Mouse (Mus musculus) forebrain, embryonic 10.5 days (tissue): ENCODE data around the gene Cadm4. TPM values are rescaled to one million over a fixed set of nuclear protein-coding genes. Genes with fewer than 3 reads are reported as not detected.
"Not testable (repeated sequence)": the region's sequence is repeated elsewhere in the genome, so short reads cannot be mapped to it uniquely, and the experiment has no call there.

Experiments
- DNase-seq: peaks from one replicate; pipeline ENCODE4 v3.0.0-alpha.2; 2017; ENCODE audit warnings: low spot score; ENCODE audit errors: extremely low spot score
- H3K27ac ChIP-seq: fragments of 300-500 bp; sonication (generic); 2 replicates; pipeline ENCODE4 v1.5.1; 2016; ENCODE audit warnings: mild to moderate bottlenecking
- H3K27me3 ChIP-seq: fragments of 300-500 bp; sonication (generic); 2 replicates; pipeline ENCODE4 v1.6.1; 2016; ENCODE audit warnings: mild to moderate bottlenecking; ENCODE audit not compliant: poor library complexity, severe bottlenecking
- H3K36me3 ChIP-seq: fragments of 300-500 bp; sonication (generic); replicated peaks from 2 replicates; pipeline ENCODE4 v1.6.1; 2016; ENCODE audit warnings: mild to moderate bottlenecking, moderate library complexity
- H3K4me1 ChIP-seq: fragments of 300-500 bp; sonication (generic); 2 replicates; pipeline ENCODE4 v1.6.1; 2016
- H3K4me3 ChIP-seq: fragments of 300-500 bp; sonication (generic); 2 replicates; pipeline ENCODE4 v1.5.1; 2016; ENCODE audit warnings: mild to moderate bottlenecking, moderate library complexity
- H3K9me3 ChIP-seq: fragments of 300-500 bp; sonication (generic); 2 replicates; pipeline ENCODE4 v1.6.1; 2016; ENCODE audit warnings: mild to moderate bottlenecking, moderate library complexity
- WGBS: fragments of 180-500 bp; shearing (Covaris S2); methylation state at CpG from one replicate; pipeline ENCODE4 v1.1.7; 2016; 5-methylcytosine and 5-hydroxymethylcytosine counted together
- polyA plus RNA-seq: library from polyadenylated mRNA; unstranded; fragments of >200 nt; fragmentation: Nextera tagmentation; extraction: Ambion mirVana; gene quantifications from 2 replicates; pipeline ENCODE4 v1.2.1, GENCODE M21; 2016

The Cadm4 gene
- polyA plus RNA-seq, 1 experiment from 2014 or later, result 10.0 TPM

DNA sequence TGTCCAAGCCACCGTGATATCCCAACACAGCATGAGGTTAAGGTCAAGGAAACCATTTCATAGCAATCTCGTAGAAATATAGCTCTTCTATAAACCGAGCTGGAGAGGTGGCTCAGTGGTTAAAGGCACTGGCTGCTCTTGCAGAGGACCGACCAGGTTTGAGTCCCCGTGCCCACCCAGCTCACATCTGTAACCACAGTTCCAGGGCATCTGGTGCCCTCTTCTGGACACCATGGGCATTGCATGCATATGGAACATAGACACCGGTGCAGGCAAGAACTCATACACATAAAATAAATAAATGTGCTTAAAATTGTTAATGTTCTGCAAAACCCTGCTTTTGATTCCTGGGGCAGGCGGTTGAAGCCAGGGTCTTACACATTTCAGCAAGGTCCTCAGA lies 8.9 kb upstream of the Cadm4 start:
- Histone ChIP-seq H3K36me3 (no peaks in the 10 kb centered on the region), H3K27me3 (peaks cover 7% of the 10 kb centered on the region; the same call in 1 of the 2 replicates), H3K9me3 (peaks cover 22% of the 10 kb centered on the region), H3K4me1 (peaks cover 4% of the 10 kb centered on the region), H3K4me3 (no peak overlapping the region), H3K27ac (no peak overlapping the region)
- DNase-seq, result no peak
- 75% methylated on average over 7 of the region's 7 CpGs for WGBS

DNA sequence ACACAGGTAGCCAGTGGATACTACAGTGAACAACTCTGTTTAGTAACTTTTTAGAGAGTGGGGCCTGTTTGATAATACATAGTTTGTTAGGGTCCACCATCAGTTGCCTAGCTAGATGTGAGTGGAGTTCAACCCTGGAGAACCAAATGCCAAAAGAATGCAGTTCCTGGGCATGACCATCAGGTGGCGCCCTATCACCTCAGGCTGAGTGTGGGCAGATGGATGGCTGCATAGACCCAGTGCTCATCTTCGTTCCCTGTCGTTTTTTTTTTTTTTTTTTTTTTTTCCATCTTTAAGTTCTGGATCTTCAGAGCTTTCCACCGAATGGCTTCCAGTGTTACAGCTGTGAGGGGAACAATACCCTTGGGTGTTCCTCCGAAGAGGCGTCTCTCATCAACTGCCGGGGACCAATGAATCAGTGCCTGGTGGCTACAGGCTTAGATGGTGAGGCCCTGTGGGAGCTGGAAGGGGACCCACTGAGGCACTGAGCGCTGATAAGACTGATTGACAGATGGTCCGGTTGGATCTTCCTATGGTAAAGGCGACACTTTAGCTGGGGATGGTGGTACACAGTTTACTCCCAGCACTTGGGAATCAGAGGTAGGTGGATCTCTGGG lies 7.8 kb upstream of the Cadm4 start:
- Histone ChIP-seq H3K27ac (no peak overlapping the region), H3K27me3 (peaks cover 16% of the 10 kb centered on the region), H3K4me1 (peaks cover 7% of the 10 kb centered on the region), H3K36me3 (no peaks in the 10 kb centered on the region), H3K9me3 (peaks cover 21% of the 10 kb centered on the region), H3K4me3 (no peak overlapping the region)
- DNase-seq, result peak; percentile 71
- 55% methylated on average over 10 of the region's 10 CpGs for WGBS

- DNase-seq, result no peak
- Histone ChIP-seq H3K9me3 (peaks cover 18% of the 10 kb centered on the region), H3K4me1 (peaks cover 12% of the 10 kb centered on the region), H3K27ac (no peak overlapping the region), H3K36me3 (no peaks in the 10 kb centered on the region), H3K27me3 (peaks cover 25% of the 10 kb centered on the region), H3K4me3 (peak overlapping the region; percentile 8; the same call in 1 of the 2 replicates)
- WGBS, result 38% methylated on average over 21 of the region's 21 CpGs
Observed at GRCm38 (mm10) chr7:24474811-24475506, 6.9 kb upstream of the Cadm4 start.

GRCm38 (mm10) chr7:24476338-24476737 lies 5.5 kb upstream of the Cadm4 start:
- Histone ChIP-seq H3K36me3 (no peaks in the 10 kb centered on the region), H3K4me1 (peaks cover 24% of the 10 kb centered on the region), H3K9me3 (peaks cover 11% of the 10 kb centered on the region), H3K27me3 (peaks cover 39% of the 10 kb centered on the region), H3K4me3 (no peak overlapping the region), H3K27ac (no peak overlapping the region)
- no peak for DNase-seq
- 86% methylated on average over 8 of the region's 8 CpGs for WGBS

DNA sequence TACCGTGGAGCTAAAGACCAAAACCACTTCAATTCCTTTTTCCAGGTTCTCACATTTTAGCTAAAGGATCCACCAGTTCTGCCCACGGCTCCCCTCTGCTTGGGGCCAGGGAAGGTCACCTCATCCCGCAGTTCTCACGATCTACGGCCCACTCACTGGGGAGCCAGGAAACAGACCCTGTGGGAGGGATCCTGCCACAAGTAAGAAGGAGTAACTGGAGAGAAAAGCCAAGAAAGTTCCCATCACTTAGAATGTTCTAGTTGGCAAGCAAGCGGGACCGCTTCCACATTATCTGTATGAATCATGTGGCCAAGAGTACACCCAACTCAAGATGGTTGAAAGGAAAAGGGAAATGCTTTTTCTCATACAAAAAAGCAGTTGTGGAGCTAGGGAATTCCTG lies 5.0 kb upstream of the Cadm4 start:
- Histone ChIP-seq H3K9me3 (peaks cover 6% of the 10 kb centered on the region; the same call in 1 of the 2 replicates), H3K27ac (no peak overlapping the region), H3K36me3 (no peaks in the 10 kb centered on the region), H3K4me3 (no peak overlapping the region), H3K4me1 (peaks cover 29% of the 10 kb centered on the region), H3K27me3 (peaks cover 44% of the 10 kb centered on the region)
- DNase-seq, result no peak
- WGBS, result 95% methylated on average over 7 of the region's 7 CpGs

DNA sequence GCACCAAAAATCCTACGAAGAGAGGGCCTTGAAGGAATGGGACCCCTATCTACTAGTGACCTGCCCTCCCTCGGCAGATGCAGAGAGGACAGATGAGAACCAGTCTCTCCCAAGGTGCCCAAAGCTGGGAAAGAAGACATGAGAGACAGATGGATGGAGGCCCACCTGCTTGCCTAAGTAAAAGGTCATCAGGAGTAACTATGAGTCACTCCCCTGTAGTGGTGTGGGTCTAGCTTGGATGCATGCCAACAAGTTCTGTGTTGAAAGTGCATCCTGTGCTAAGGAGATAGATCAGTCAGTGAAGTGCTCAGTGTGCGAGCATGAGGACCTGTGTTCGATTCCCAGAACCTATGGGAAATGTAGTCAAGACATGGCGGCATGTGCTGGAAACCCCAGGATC lies 2.9 kb upstream of the Cadm4 start:
- H3K27ac ChIP-seq, result no peak overlapping the region
- peaks cover 64% of the 10 kb centered on the region for H3K27me3 ChIP-seq
- no peaks in the 10 kb centered on the region for H3K36me3 ChIP-seq
- peaks cover 3% of the 10 kb centered on the region; the same call in 1 of the 2 replicates for H3K9me3 ChIP-seq
- 89% methylated on average over 5 of the region's 5 CpGs for WGBS
- no peak for DNase-seq
- no peak overlapping the region for H3K4me3 ChIP-seq
- peaks cover 45% of the 10 kb centered on the region for H3K4me1 ChIP-seq

- 95% methylated on average over 2 of the region's 2 CpGs for WGBS
- DNase-seq, result no peak
- peak overlapping the region; percentile 8; the same call in 1 of the 2 replicates for H3K27ac ChIP-seq
- peaks cover 3% of the 10 kb centered on the region; the same call in 1 of the 2 replicates for H3K9me3 ChIP-seq
- peaks cover 45% of the 10 kb centered on the region for H3K4me1 ChIP-seq
- H3K27me3 ChIP-seq, result peaks cover 71% of the 10 kb centered on the region
- no peaks in the 10 kb centered on the region for H3K36me3 ChIP-seq
- H3K4me3 ChIP-seq, result no peak overlapping the region
Observed at GRCm38 (mm10) chr7:24479685-24480084, 2.1 kb upstream of the Cadm4 start.

GRCm38 (mm10) chr7:24480121-24480941 lies 1.5 kb upstream of the Cadm4 start:
- Histone ChIP-seq H3K36me3 (no peaks in the 10 kb centered on the region), H3K27me3 (peaks cover 73% of the 10 kb centered on the region), H3K4me1 (peaks cover 43% of the 10 kb centered on the region), H3K9me3 (peaks cover 3% of the 10 kb centered on the region; the same call in 1 of the 2 replicates), H3K4me3 (peak overlapping the region; percentile 81; the same call in 1 of the 2 replicates), H3K27ac (no peak overlapping the region)
- WGBS, result 69% methylated on average over 18 of the region's 18 CpGs
- no peak for DNase-seq

- Histone ChIP-seq H3K4me1 (peaks cover 50% of the 10 kb centered on the region), H3K36me3 (no peaks in the 10 kb centered on the region), H3K4me3 (peak overlapping the region; percentile 81), H3K9me3 (peaks cover 3% of the 10 kb centered on the region; the same call in 1 of the 2 replicates), H3K27ac (peak overlapping the region; percentile 92), H3K27me3 (peaks cover 80% of the 10 kb centered on the region)
- WGBS, result 11% methylated on average over 14 of the region's 14 CpGs
- DNase-seq, result no peak
Observed at GRCm38 (mm10) chr7:24480986-24481473, 793 bp upstream of the Cadm4 start.

DNA sequence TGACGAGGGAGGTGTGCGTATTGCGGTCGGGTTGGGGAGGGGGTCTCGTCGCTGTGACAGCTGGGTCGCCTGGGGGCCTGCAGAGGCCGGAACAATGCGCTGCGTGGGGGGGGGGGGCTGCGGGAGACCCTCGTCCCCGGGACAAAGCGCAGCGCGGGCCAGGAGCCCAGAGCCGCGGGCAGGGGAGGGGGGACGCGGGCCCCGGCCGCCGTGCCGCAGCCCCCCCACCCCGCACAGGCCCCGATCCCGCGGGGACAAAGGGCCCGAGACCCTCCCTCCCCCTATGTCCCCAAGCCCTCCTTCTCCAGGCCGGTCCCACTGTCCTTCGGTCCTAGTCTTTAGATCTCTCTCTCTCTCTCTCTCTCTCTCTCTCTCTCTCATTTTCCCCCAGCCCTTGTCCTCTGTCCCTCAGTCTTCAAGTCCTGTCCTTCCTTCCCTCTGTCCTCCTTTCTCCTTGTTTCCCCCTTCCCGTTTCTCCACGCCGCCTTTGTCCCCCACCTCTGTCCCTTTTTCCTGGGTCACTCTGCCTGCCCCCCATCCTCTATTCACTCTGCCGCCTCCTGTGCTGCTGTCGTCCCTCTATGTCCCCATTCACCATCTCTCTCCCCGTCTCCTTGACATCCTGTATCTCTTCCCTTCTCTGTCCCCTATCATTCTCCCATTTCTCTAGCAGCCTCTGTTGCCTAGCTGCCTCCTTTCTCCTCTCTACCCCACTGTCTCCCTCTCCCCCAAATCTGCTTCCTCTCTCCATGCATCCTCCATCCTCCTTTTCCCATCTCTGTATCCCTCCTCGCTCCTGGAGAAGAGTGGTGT lies 591 bp downstream of the Cadm4 start:
- Histone ChIP-seq H3K4me1 (peaks cover 63% of the 10 kb centered on the region), H3K9me3 (peaks cover 3% of the 10 kb centered on the region; the same call in 1 of the 2 replicates), H3K4me3 (peak overlapping the region; percentile 81), H3K27me3 (peaks cover 81% of the 10 kb centered on the region), H3K27ac (peak overlapping the region; percentile 92), H3K36me3 (no peaks in the 10 kb centered on the region)
- DNase-seq, result no peak
- WGBS, result 4% methylated on average over 18 of the region's 38 CpGs

DNA sequence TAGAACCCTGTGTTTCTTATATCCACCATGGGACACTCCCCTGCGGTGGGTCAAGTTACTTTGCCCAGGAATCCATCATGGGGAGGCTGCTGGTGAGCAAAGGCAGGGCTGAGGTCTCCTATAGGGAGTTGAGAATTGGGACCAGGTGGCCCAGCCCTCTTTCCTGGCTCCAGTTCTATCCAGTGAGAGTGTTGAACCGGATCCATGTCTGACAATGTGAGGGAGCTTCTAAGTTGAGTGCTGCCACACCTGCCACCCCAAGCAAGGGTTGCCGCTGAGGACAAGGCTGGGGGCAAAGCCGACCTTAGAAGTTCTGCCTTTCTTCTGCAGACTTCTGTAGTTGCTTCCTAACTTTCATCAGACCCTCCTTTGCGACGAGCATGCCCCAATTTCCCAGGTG lies 1.5 kb downstream of the Cadm4 start:
- H3K9me3 ChIP-seq, DNase-seq, H3K27ac ChIP-seq, H3K36me3 ChIP-seq: not testable (repeated sequence)
- peaks cover 76% of the 10 kb centered on the region for H3K27me3 ChIP-seq
- WGBS, result 57% methylated on average over 6 of the region's 6 CpGs
- H3K4me1 ChIP-seq, result peaks cover 67% of the 10 kb centered on the region
- peak overlapping the region; percentile 81; the same call in 1 of the 2 replicates for H3K4me3 ChIP-seq

DNA sequence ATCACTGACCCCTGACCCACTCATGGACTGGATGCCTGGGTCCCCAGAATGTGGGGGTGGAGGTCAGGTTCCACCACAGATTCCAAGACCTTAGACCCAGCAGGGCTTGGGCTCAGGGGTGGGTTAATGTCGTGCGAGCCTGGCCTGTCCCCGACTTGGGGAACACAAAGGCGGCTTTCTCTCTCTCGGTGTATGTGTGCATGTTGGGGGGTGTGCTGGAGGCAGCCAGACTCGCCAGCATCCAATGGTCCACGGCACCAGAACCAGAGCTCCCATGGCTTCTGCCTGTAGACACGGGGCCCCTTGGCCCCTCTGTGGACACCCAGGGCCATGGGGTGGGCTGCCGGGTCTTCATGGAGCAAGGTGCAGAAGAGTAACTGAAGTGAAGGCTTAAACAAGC lies 3.7 kb downstream of the Cadm4 start:
- Histone ChIP-seq H3K27me3 (peaks cover 54% of the 10 kb centered on the region), H3K27ac (peak overlapping the region; percentile 83; the same call in 1 of the 2 replicates), H3K9me3 (no peaks in the 10 kb centered on the region), H3K36me3 (peaks cover 8% of the 10 kb centered on the region), H3K4me3 (no peak overlapping the region), H3K4me1 (peaks cover 56% of the 10 kb centered on the region)
- 75% methylated on average over 9 of the region's 9 CpGs for WGBS
- DNase-seq, result no peak
